Mouse (Mus musculus) limb, embryonic 12.5 days (tissue): ENCODE measurements at regions not wholly inside any gene's neighbourhood (a gene's known extent, or its start where the extent isn't known, plus 50 kb on each side); places are given as distances from the start of the nearest gene placed in this dataset.

ENCODE experiments used
- ATAC-seq: fragments of 200-750 bp; cut with Nextera tagmentation; 2 replicates; pipeline ENCODE4 v1.8.0; 2017; ENCODE audit warnings: low read depth, moderate TSS enrichment; ENCODE audit not compliant: insufficient number of reproducible peaks, insufficient read depth, low FRiP score, low TSS enrichment
- H3K27ac ChIP-seq: fragments of 300-500 bp; sonication (generic); 2 replicates; pipeline ENCODE4 v1.5.1; 2016; ENCODE audit warnings: mild to moderate bottlenecking, moderate library complexity
- H3K27me3 ChIP-seq: fragments of 300-500 bp; sonication (generic); 2 replicates; pipeline ENCODE4 v1.6.1; 2016; ENCODE audit warnings: mild to moderate bottlenecking, moderate library complexity
- H3K36me3 ChIP-seq: fragments of 300-500 bp; sonication (generic); 2 replicates; pipeline ENCODE4 v1.6.1; 2016; ENCODE audit warnings: mild to moderate bottlenecking, moderate library complexity
- H3K4me1 ChIP-seq: fragments of 300-500 bp; sonication (generic); replicated peaks from 2 replicates; pipeline ENCODE4 v1.6.1; 2016
- H3K4me2 ChIP-seq: fragments of 300-500 bp; sonication (generic); 2 replicates; pipeline ENCODE4 v1.6.1; 2016; ENCODE audit warnings: mild to moderate bottlenecking, moderate library complexity
- H3K4me3 ChIP-seq: fragments of 300-500 bp; sonication (generic); replicated peaks from 2 replicates; pipeline ENCODE4 v1.5.1; 2016; ENCODE audit warnings: mild to moderate bottlenecking
- H3K9ac ChIP-seq: fragments of 300-500 bp; sonication (generic); replicated peaks from 2 replicates; pipeline ENCODE4 v1.6.1; 2016; ENCODE audit warnings: mild to moderate bottlenecking, moderate library complexity
- H3K9me3 ChIP-seq: fragments of 300-500 bp; sonication (generic); 2 replicates; pipeline ENCODE4 v1.6.1; 2016; ENCODE audit warnings: mild to moderate bottlenecking, moderate library complexity
- WGBS: fragments of 180-500 bp; shearing (Covaris S2); methylation state at CpG from one replicate; pipeline ENCODE4 v1.1.7; 2016; 5-methylcytosine and 5-hydroxymethylcytosine counted together

DNA sequence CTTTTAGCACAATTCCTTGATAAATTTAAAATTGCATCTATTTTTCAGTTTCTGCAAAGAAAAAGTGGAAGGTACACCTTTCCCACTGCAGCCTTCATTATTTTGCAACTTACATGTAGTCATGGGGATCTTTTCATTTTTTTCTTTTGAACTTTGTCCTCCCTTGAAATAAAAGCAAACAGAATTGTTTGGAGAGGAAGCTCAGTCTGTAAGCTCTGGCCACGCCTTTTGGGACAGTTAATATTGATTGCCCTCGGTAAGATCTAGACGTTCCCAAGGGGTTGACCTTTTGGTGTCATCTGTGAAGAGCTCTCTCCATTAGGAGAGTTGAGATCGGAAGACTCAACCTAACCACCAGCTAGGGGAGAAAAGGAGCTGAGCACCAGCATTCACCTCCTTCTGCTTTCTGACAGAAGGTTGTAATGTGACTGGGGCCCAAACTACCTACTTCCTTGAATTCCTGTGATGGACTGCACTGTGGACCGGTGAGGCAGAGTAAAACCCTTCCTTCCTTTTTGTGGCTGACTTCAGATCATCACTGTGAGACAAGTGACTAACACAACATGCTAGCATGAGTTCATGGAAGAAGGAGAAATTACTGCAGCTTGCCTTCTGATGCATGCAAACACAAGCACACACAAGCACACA lies 621.9 kb downstream of the Inhba start:
- Histone ChIP-seq H3K9ac (no peak overlapping the region), H3K4me2 (no peak overlapping the region), H3K27me3 (no peaks in the 10 kb centered on the region), H3K4me1 (no peaks in the 10 kb centered on the region), H3K36me3 (no peaks in the 10 kb centered on the region), H3K9me3 (no peaks in the 10 kb centered on the region), H3K4me3 (no peak overlapping the region), H3K27ac (no peak overlapping the region)
- 70% methylated on average over 5 of the region's 5 CpGs for WGBS
- no peak for ATAC-seq

- no peak overlapping the region for H3K27ac ChIP-seq
- no peak overlapping the region for H3K4me2 ChIP-seq
- 76% methylated on average over 2 of the region's 2 CpGs for WGBS
- H3K9ac ChIP-seq = no peak overlapping the region
- no peak for ATAC-seq
- H3K4me3 ChIP-seq = no peak overlapping the region
- H3K27me3 ChIP-seq = no peaks in the 10 kb centered on the region
- no peaks in the 10 kb centered on the region for H3K4me1 ChIP-seq
- H3K36me3 ChIP-seq = no peaks in the 10 kb centered on the region
- no peaks in the 10 kb centered on the region for H3K9me3 ChIP-seq
Measured at GRCm38 (mm10) chr13:16636251-16636650, 624.6 kb downstream of the Inhba start.

DNA sequence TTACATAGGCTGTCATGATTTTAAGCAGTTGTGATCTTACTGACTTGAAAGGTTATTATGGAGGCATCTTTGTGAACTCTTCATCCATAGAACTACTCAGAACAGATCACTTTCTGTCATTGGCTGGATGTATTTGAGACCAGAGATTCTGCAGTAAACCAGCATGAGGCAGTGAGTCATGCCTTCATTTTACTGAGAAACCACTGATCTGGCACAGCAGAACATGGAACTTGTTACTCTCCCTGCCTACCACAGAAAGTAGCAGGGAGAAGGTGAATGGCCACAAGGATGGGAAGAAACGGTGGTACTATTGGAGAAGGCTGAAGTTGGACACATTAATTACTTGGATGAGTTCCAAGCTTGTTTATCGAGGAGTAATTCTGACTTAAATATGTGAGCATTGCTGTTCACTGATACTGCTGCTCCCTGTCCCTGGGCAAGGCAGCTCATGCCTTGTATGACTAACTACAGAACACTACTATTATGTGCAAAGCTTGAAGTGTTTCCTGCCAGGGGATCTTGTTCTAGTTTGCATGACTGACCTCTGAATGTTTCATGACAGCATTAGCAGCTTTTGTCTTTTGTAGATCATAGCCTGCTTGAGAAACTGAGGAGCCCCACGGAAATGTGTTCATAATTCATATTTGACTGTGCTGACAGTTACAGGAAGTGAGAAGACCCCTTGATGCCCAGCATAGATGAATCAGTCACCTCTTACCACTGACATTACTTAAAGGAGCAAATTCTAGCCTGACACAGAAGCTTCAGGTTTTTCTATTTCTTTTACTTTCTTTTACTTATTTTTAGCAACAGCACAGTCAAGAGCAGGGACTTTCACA lies 630.2 kb downstream of the Inhba start:
- Histone ChIP-seq H3K4me1 (no peaks in the 10 kb centered on the region), H3K27me3 (no peaks in the 10 kb centered on the region), H3K4me3 (no peak overlapping the region), H3K9ac (no peak overlapping the region), H3K9me3 (no peaks in the 10 kb centered on the region), H3K36me3 (no peaks in the 10 kb centered on the region), H3K27ac (no peak overlapping the region), H3K4me2 (no peak overlapping the region)
- ATAC-seq = no peak
- WGBS = 75% methylated on average over 3 of the region's 3 CpGs

GRCm38 (mm10) chr13:16642450-16642994 lies 630.9 kb downstream of the Inhba start:
- no peaks in the 10 kb centered on the region for H3K36me3 ChIP-seq
- no peaks in the 10 kb centered on the region for H3K9me3 ChIP-seq
- no peak overlapping the region for H3K4me2 ChIP-seq
- no peak overlapping the region for H3K9ac ChIP-seq
- ATAC-seq = no peak
- H3K4me1 ChIP-seq = no peaks in the 10 kb centered on the region
- WGBS = 57% methylated on average over 6 of the region's 6 CpGs
- no peaks in the 10 kb centered on the region for H3K27me3 ChIP-seq
- no peak overlapping the region for H3K27ac ChIP-seq
- no peak overlapping the region for H3K4me3 ChIP-seq

DNA sequence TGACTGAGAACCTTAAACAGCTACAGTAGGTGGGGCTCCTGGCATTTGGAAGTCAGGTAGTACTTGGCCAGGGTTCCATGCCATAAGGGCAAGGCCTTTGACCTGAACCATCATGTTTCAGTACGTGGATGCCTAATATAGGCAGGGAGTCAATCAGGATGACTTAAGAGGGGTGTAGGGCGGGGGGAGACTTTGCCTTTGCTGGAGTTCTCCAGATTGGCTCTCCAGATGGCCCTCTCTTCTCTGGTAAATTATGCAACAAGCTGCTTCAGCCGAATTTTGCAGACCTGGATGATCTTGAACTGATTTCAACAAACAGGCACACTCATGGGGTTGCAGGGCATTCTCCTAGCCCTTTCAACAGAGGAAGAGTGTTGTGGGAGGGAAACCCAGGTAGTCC lies 633.7 kb downstream of the Inhba start:
- H3K9ac ChIP-seq = no peak overlapping the region
- H3K4me3 ChIP-seq = no peak overlapping the region
- H3K36me3 ChIP-seq = no peaks in the 10 kb centered on the region
- no peaks in the 10 kb centered on the region for H3K27me3 ChIP-seq
- H3K4me2 ChIP-seq = no peak overlapping the region
- no peaks in the 10 kb centered on the region for H3K4me1 ChIP-seq
- no peak overlapping the region for H3K27ac ChIP-seq
- WGBS = 63% methylated on average over 3 of the region's 3 CpGs
- ATAC-seq = no peak
- no peaks in the 10 kb centered on the region for H3K9me3 ChIP-seq

- no peaks in the 10 kb centered on the region for H3K9me3 ChIP-seq
Measured at GRCm38 (mm10) chr13:16646056-16646455, 634.4 kb downstream of the Inhba start.

DNA sequence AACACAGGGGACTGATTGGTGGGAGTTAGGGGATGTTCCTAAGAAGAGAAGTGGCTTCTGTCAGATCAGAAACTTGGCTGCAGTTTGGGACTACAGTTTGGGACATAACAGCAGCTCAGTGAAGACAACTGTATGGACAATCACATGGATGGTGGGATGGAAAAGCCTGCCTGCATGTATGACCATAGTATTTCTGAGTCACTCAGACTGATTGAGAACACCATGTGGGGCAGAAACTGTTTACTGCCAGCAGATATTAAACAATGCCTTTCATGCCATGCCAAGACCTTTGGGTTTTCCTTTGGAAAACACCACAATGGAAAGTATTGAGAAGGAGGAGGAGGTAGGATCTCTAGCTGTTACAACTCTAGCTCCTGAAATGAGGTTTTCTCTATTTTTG lies 635.0 kb downstream of the Inhba start:
- no peak overlapping the region for H3K9ac ChIP-seq
- ATAC-seq = no peak
- H3K4me3 ChIP-seq = no peak overlapping the region
- no peak overlapping the region for H3K27ac ChIP-seq
- H3K4me2 ChIP-seq = no peak overlapping the region
- H3K27me3 ChIP-seq = no peaks in the 10 kb centered on the region
- no peaks in the 10 kb centered on the region for H3K4me1 ChIP-seq
- no peaks in the 10 kb centered on the region for H3K36me3 ChIP-seq
- H3K9me3 ChIP-seq = no peaks in the 10 kb centered on the region

More at GRCm38 (mm10) chr13:16646056-16646455, 634.4 kb downstream of the Inhba start:
- Histone ChIP-seq H3K4me1 (no peaks in the 10 kb centered on the region), H3K4me3 (no peak overlapping the region), H3K27me3 (no peaks in the 10 kb centered on the region), H3K27ac (no peak overlapping the region), H3K9ac (no peak overlapping the region), H3K36me3 (no peaks in the 10 kb centered on the region), H3K4me2 (no peak overlapping the region)
- ATAC-seq = no peak

- H3K4me2 ChIP-seq = no peak overlapping the region
- WGBS = 78% methylated on average over 4 of the region's 4 CpGs
- H3K9ac ChIP-seq = no peak overlapping the region
- H3K4me3 ChIP-seq = no peak overlapping the region
- no peak overlapping the region for H3K27ac ChIP-seq
- H3K9me3 ChIP-seq = no peaks in the 10 kb centered on the region
- no peaks in the 10 kb centered on the region for H3K27me3 ChIP-seq
- no peaks in the 10 kb centered on the region for H3K36me3 ChIP-seq
- H3K4me1 ChIP-seq = no peaks in the 10 kb centered on the region
- no peak for ATAC-seq
Measured at GRCm38 (mm10) chr13:16656110-16656509, 644.5 kb downstream of the Inhba start.

DNA sequence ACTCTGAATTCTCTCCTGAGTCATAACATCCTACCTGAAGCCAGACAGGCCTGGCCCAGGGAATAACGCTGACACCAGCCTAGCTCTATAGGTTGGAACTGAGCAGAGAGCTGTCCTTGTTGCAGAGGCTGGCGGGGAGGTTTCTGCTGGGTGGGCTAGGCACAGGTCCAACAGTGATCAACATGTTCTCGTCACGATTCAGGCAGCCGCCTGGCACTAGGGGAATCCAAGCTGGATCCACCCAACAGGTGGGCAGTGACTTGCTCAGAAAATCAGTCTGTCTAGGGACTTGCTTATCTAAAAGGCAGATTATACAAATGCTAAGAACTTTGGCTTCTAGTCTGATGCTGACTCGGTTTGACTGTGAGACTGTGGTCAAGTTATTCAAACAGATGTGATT lies 648.2 kb downstream of the Inhba start:
- Histone ChIP-seq H3K9me3 (no peaks in the 10 kb centered on the region), H3K27ac (no peak overlapping the region), H3K4me1 (no peaks in the 10 kb centered on the region), H3K9ac (no peak overlapping the region), H3K36me3 (no peaks in the 10 kb centered on the region), H3K4me2 (no peak overlapping the region), H3K4me3 (no peak overlapping the region), H3K27me3 (no peaks in the 10 kb centered on the region)
- 86% methylated on average over 6 of the region's 6 CpGs for WGBS
- ATAC-seq = no peak

DNA sequence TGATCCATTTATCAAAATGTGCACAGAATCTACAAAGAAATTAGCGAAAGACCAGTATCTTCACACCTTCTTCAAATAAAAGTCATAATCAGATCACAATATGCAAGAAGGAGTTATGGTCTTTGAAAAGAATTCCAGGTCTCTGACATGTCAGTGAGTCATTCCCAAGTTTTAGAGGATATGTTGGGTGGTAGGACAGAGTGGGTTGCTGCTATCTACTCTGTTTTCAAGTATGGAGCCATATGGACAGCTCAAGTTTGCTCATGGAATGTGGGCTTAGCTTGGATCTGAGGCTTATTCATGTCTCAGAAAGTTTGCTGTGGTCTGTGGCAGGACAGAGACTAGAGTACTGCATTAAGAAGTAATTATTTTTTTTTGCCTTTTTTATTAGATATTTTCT lies 657.0 kb downstream of the Inhba start:
- H3K4me1 ChIP-seq = no peaks in the 10 kb centered on the region
- H3K27me3 ChIP-seq = no peaks in the 10 kb centered on the region
- no peaks in the 10 kb centered on the region for H3K9me3 ChIP-seq
- H3K36me3 ChIP-seq = no peaks in the 10 kb centered on the region
- no peak for ATAC-seq
- 89% methylated on average over 1 of the region's 1 CpGs for WGBS
- no peak overlapping the region for H3K4me2 ChIP-seq
- no peak overlapping the region for H3K27ac ChIP-seq
- no peak overlapping the region for H3K4me3 ChIP-seq
- H3K9ac ChIP-seq = no peak overlapping the region

DNA sequence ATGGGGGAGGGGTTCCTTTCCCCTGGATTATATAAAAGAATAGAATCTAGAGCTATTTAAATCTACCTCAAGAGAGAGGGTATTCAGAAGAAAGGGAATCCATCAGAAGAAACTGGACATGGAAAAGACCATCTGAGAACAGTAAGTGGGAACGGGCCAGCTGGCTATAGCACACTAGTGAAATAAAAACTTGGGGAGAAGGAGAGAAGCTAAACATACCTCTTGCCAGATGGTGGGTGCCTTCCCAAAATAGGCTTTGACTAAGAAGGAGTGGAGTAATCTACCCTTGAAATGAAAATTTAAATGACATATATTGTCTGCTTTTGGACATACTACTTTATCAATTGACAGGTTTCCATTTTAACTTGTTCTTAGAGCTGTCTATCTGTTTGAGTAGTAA lies 657.6 kb downstream of the Inhba start:
- H3K9me3 ChIP-seq = no peaks in the 10 kb centered on the region
- WGBS = 90% methylated on average over 1 of the region's 1 CpGs
- H3K36me3 ChIP-seq = no peaks in the 10 kb centered on the region
- H3K9ac ChIP-seq = no peak overlapping the region
- no peak overlapping the region for H3K4me2 ChIP-seq
- H3K27me3 ChIP-seq = no peaks in the 10 kb centered on the region
- no peak overlapping the region for H3K27ac ChIP-seq
- no peak for ATAC-seq
- H3K4me3 ChIP-seq = no peak overlapping the region
- no peaks in the 10 kb centered on the region for H3K4me1 ChIP-seq
